Mouse (Mus musculus): ENCODE measurements at regions not wholly inside any gene's neighbourhood (a gene's known extent, or its start where the extent isn't known, plus 50 kb on each side); places are given as distances from the start of the nearest gene placed in this dataset.
A peak's percentile ranks its signal among the peaks of the same experiment; 100 is the strongest.

DNA sequence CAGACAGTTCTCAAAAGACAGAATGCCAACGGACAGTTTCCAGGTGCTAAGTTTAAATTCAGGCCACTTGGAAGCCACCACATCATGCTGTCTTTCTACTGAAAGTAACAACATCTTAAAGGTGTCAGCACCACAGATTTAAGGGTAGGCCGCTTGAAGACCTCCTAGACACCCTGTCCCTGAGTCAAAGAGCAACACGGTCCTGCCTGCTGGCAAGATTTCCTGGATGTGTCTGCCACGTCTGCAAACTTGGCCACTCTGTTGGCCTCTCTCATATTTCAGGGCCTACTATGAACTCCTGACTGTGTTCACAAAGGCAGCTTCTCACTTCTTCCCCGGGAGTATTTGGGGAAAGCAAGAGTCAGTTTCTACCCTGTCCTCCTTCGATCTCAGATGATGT lies 194.7 kb upstream of the Esrrg start:
- no peak for DNase-seq (ENCODE audit: low spot score in 2 of 2)

GRCm38 (mm10) chr1:187418186-187419140 lies 190.1 kb upstream of the Esrrg start:
- DNase-seq (ENCODE audit: low spot score in 2 of 2), result no peak

DNA sequence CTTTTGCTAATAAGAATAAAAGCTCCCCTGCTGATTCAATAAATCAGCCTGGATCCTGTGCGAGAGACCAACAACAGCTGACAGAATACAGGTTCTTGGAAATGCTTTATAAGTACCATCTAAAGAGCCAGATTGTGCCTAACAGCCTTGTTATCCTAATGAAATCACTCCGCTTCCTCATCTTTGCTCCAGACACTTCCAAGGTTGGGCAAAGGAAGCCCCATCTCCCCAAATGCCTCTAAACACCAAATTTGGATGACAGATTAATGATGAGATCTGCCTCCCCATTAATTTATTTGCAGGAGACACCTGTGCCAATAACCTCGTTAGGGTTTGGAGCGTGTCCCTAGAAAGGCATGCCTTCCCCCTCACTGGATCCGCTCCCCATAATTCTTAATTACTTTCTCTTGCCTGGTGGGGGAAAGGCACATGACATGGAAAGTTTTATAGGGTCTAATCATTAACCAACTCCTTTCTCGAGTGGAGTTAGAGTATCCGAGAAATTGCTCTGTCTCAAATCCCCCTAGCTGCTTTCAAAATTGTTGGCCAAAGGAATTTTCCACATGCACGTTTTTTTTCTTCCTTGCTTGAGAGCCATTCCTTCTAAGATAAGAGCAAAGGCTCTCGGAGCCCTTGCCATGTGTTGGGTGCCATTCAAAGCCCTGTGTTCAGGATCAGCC lies 179.9 kb upstream of the Esrrg start:
- no peak for DNase-seq (ENCODE audit: low spot score in 2 of 2)

GRCm38 (mm10) chr1:187433716-187434634 lies 174.6 kb upstream of the Esrrg start:
- DNase-seq (ENCODE audit: low spot score in 2 of 2), result no peak

DNA sequence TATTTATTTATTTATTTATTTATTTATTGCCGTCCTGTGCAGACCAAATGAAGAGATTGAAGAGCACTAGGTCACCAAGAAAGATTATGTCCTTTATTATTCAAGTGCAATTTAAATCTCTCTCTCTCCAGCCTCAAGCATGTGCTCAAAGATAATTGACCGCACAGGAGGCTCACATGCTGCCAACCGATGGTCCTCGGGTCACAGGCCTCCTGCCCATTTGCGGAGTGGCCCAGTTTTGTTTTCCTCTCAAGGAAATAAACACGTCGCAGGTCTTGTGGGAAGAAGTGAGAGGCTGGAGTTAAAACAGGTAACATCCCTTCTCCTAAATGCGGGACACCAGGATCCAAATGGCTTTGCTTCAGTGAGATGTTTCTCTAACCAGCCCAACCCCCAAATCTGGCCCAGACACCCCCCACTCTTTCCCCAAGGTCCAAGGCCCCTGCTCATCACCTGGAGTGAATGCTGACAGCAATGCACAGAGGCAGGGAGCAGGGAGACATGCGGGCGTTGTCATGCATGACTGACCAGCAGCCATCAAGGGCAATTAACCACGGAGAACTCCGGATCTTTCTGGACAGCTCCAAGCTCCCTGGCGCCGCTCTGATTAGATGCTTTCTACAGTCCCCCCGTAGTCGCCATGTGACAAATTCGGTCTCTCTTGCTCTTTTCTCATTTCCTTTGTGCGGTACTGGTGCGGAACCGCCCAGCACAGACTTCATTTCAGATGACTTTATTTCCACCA lies 169.2 kb upstream of the Esrrg start:
- no peak for DNase-seq (ENCODE audit: low spot score in 2 of 2)

GRCm38 (mm10) chr1:187441668-187442193 lies 166.9 kb upstream of the Esrrg start:
- DNase-seq (ENCODE audit: low spot score in 2 of 2), result no peak

GRCm38 (mm10) chr1:187446511-187446910 lies 162.1 kb upstream of the Esrrg start:
- DNase-seq (ENCODE audit: low spot score in 2 of 2), result no peak

DNA sequence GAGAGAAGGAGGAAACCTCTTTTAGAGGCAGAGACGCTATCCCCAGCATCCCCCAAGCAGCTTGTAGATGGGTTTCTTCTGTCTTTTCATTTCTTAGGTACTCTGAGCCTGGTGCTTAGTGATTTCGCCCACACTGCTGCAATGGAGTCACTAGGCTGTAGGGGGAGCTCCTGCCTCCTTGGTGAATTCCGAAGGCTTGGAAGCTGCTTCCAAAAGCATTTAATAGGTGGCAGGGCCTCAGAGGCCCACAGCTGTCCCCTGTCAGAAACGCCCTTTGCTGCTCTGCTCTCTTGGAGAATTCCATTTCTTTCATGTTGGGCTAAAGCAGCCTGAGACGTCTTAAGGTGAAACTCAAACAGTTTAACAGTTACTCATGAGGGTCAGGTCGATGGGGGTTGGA lies 160.4 kb upstream of the Esrrg start:
- DNase-seq (ENCODE audit: low spot score in 2 of 2), result peak; percentile 37 to 58

DNA sequence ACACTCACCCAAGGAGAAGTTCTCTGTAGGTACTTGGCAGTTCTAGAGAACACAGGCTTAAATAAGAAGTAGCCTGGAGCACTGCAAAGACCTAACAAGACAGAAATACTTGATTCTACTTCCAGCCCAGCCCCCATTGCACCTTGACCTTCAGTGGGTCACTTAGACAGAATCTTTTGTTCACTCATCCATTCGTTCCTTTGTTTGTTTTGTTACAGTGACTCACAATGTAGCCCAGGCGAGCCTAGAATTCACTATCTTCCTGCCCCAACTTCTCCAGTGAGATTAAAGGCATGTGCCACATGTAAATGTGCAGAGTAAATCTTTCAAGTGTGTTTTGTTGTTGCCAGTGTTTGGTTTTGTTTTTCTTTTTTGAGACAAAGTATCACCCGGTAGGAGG lies 158.5 kb upstream of the Esrrg start:
- DNase-seq (ENCODE audit: low spot score in 2 of 2), result no peak

DNA sequence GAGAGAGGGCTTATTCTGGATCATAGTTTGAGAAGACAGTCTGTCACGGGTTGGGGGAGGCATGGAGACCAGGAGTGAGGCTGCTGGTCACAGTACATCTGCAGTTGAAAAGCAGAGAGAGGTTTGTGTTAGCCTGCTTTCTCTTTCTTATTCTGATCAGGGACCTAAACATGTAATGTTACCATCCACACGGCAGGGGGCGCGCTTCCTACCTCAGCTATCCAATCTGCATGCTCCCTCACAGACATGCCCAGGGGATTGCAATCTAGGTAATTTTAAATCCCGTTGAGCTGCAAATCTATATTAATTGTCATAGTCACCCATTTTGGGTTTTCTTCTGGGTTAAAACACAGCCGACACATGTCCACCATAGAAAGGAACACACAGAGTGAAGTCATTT lies 156.4 kb upstream of the Esrrg start:
- DNase-seq (ENCODE audit: low spot score in 2 of 2), result no peak

GRCm38 (mm10) chr1:187454431-187454830 lies 154.2 kb upstream of the Esrrg start:
- DNase-seq (ENCODE audit: low spot score in 2 of 2), result no peak

- DNase-seq (ENCODE audit: low spot score in 2 of 2), result no peak
Observed at GRCm38 (mm10) chr1:187484821-187485220, 123.8 kb upstream of the Esrrg start.

GRCm38 (mm10) chr1:187487948-187488690 lies 120.5 kb upstream of the Esrrg start:
- no peak for DNase-seq (ENCODE audit: low spot score in 2 of 2)

DNA sequence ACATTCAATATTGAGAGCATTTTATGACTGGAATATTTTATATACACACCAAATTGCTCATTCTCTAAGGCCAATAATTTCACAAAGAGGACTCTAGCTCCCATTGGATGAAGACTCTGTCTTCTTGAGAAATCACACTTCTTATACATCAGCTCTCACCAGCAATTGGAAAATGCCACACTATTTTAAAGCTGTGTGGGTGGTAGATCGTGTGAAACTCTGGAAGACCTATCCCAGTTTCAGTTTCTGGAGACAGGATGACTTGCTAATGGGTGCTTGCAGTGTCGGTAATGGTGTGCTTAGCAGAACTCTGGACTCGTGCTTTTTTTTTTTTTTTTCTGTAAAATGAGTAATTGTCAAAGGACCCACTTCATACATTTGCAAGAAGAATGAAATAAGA lies 119.1 kb upstream of the Esrrg start:
- DNase-seq (ENCODE audit: low spot score in 2 of 2), result peak in 1 of 2 experiments; percentile 11

- no peak for DNase-seq (ENCODE audit: low spot score in 2 of 2)
Observed at GRCm38 (mm10) chr1:187505368-187505767, 103.2 kb upstream of the Esrrg start.

GRCm38 (mm10) chr1:187507217-187507616 lies 101.4 kb upstream of the Esrrg start:
- DNase-seq (ENCODE audit: low spot score in 2 of 2), result no peak

GRCm38 (mm10) chr1:187531349-187531922 lies 77.2 kb upstream of the Esrrg start:
- no peak for DNase-seq (ENCODE audit: low spot score in 2 of 2)

DNA sequence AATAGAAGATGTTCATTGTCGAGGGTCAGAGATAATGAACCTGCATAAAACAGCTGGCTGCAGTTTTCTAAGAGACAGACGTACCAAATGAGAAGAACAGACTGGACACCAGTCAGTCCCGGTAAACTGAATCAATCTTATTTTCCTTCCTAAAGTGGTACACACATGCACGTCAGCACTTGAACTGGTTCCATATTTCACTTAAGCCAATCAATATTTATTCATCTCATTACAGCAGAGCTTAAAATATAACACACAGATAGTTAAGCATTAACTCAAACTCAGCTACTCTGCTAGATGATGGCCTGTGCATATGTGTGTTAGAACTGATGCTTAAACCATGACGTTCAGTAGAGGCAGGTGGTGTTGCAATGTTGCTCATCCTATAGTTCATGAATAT lies 72.3 kb upstream of the Esrrg start:
- no peak for DNase-seq (ENCODE audit: low spot score in 2 of 2)

- no peak for DNase-seq (ENCODE audit: low spot score in 2 of 2)
Observed at GRCm38 (mm10) chr1:187556718-187557117, 51.9 kb upstream of the Esrrg start.
